ENCODE assay signal across 11 mouse cellular contexts in the genomic region with DNA sequence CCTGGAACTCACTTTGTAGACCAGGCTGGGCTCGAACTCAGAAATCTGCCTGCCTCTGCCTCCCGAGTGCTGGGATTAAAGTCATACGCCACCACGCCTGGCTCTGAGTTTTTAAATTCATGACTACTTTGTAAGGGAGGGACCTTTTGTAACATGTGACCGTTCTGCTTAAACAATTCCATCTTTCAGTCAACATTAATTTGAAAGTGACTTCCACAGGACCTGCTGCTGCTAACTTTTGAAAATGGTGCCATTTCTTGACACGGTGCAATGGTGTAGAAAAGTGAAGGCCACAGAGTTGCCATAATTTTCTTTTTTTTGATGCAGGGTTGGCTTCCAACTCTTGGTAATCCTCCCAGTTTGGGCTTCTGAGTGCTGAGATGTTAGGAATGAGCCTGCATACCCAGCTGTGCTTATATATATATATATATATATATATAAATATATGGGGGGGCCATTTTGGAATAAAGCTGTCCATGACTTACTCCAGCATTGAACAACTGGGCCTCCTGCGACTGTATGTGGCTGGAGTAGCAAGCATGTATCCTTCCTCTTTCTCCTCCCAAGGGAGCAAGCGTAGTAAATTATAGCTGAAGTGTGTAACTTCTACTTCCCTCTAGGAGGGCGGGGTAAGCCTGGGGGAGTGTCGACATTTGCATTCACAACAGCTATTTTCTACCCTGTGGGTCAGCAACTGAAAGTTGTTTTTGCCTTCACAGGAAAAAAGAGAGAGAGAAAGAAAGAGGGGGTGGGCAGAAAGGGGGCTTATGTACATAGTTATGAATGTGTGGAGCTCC. TPM values are rescaled to one million over a fixed set of nuclear protein-coding genes. Genes with fewer than 3 reads are reported as not detected.
DNase-seq lines count a peak whose midpoint lies in the region; ATAC-seq and TF ChIP-seq lines count a peak whose summit lies in the region.
"Had no signal": no experiment of that assay in that cellular context is flagged by ENCODE, and none has a peak within 500 bp of the region (broad histone marks: within the 10 kb centered on the region; RNA-seq: fewer than 3 reads in every experiment).

No protein-coding gene starts in this region.

- 83% methylated on average over 10 of the region's 10 CpGs for WGBS in embryonic facial prominence, embryonic 14.5 days
- WGBS in embryonic facial prominence, embryonic 10.5 days: 91% methylated on average over 10 of the region's 10 CpGs
- WGBS in spleen, adult 2 months: 35% methylated on average over 10 of the region's 10 CpGs
- WGBS in small intestine, adult 2 months: 74% methylated on average over 10 of the region's 10 CpGs
- 78% methylated on average over 10 of the region's 10 CpGs for whole genome bisulfite sequencing in cerebellum, adult 2 months

- peak; percentile 79 for DNase-seq in embryonic facial prominence, embryonic 14.5 days (ENCODE audit: low spot score)
- DNase-seq in embryonic facial prominence, embryonic 10.5 days (ENCODE audit: low spot score): no peak
- DNase-seq in spleen, adult 2 months (ENCODE audit: low read depth in 1 of 2, low spot score in 2 of 2): peak; percentile 78 to 88
- no peak for DNase-seq in spleen, adult 12 weeks (ENCODE audit: low spot score)
- DNase-seq in kidney, postnatal 10 days: peak; percentile 51
- DNase-seq in cerebellum, adult 2 months: no peak
- DNase-seq in urinary bladder, postnatal 14 days (ENCODE audit: low spot score): no peak

- no peak for TF ChIP-seq CTCF in spleen, adult 2 months (IDR thresholded peaks at IDR 0.05; ENCODE audit: extremely low read depth, insufficient read depth, insufficient read length, insufficient replicate concordance)
- TF ChIP-seq CTCF in small intestine, adult 2 months (IDR thresholded peaks at IDR 0.05; ENCODE audit: extremely low read depth, insufficient read length, insufficient replicate concordance, low read depth, low read length): no peak
- no peak for TF ChIP-seq CTCF in cerebellum, adult 2 months (IDR thresholded peaks at IDR 0.05; ENCODE audit: borderline replicate concordance, insufficient read depth, low read depth, low read length)

- no peak overlapping the region for H3K9ac ChIP-seq in embryonic facial prominence, embryonic 14.5 days (ENCODE audit: low read depth, low read length)
- H3K9ac ChIP-seq: lung, embryonic 15.5 days had no signal

- no peaks in the 10 kb centered on the region for H3K27me3 ChIP-seq in embryonic facial prominence, embryonic 14.5 days (replicated peaks; ENCODE audit: control insufficient read depth, insufficient read depth, low read length)
- peaks cover 4% of the 10 kb centered on the region; the same call in 1 of the 2 replicates for H3K27me3 ChIP-seq in embryonic facial prominence, embryonic 10.5 days (replicated peaks; ENCODE audit: low read depth, poor library complexity, severe bottlenecking)
- no peaks in the 10 kb centered on the region for H3K27me3 ChIP-seq in spleen, adult 2 months (ENCODE audit: control insufficient read depth, insufficient read depth, low read length)
- no peaks in the 10 kb centered on the region for H3K27me3 ChIP-seq in small intestine, adult 2 months (ENCODE audit: control insufficient read depth, insufficient read depth, low read length)
- no peaks in the 10 kb centered on the region for H3K27me3 ChIP-seq in cerebellum, adult 2 months (ENCODE audit: control insufficient read depth, insufficient read depth, low read length)
- H3K27me3 ChIP-seq: lung, embryonic 15.5 days had no signal

- H3K36me3 ChIP-seq in embryonic facial prominence, embryonic 14.5 days (ENCODE audit: control insufficient read depth, insufficient read depth, low read length): no peaks in the 10 kb centered on the region
- H3K36me3 ChIP-seq in embryonic facial prominence, embryonic 10.5 days (replicated peaks): no peaks in the 10 kb centered on the region
- H3K36me3 ChIP-seq in spleen, adult 2 months (ENCODE audit: control insufficient read depth, insufficient read depth, low read length): no peaks in the 10 kb centered on the region
- no peaks in the 10 kb centered on the region for H3K36me3 ChIP-seq in small intestine, adult 2 months (ENCODE audit: control insufficient read depth, insufficient read depth, low read length)
- H3K36me3 ChIP-seq: lung, embryonic 15.5 days had no signal

- H3K4me2 ChIP-seq in embryonic facial prominence, embryonic 14.5 days (ENCODE audit: low read depth, low read length): no peak overlapping the region
- H3K4me2 ChIP-seq: lung, embryonic 15.5 days had no signal

- no peak overlapping the region for H3K27ac ChIP-seq in embryonic facial prominence, embryonic 14.5 days (replicated peaks; ENCODE audit: low read depth, low read length)
- no peak overlapping the region for H3K27ac ChIP-seq in embryonic facial prominence, embryonic 10.5 days (replicated peaks)
- H3K27ac ChIP-seq in spleen, adult 2 months (ENCODE audit: insufficient read depth, low read length): peak overlapping the region; percentile 96
- peak overlapping the region; percentile 51; the same call in 1 of the 2 replicates for H3K27ac ChIP-seq in small intestine, adult 2 months (ENCODE audit: insufficient read depth, low read depth, low read length)
- no peak overlapping the region for H3K27ac ChIP-seq in cerebellum, adult 2 months (ENCODE audit: insufficient read depth, low read length)
- H3K27ac ChIP-seq: lung, embryonic 15.5 days had no signal

- no peak; the same call in 1 of the 2 replicates for TF ChIP-seq POLR2A in spleen, adult 2 months (IDR thresholded peaks at IDR 0.05; ENCODE audit: low read depth, low read length)
- TF ChIP-seq POLR2A in small intestine, adult 2 months (IDR thresholded peaks at IDR 0.05; ENCODE audit: low read depth, low read length): no peak
- no peak for TF ChIP-seq POLR2A in cerebellum, adult 2 months (IDR thresholded peaks at IDR 0.05; ENCODE audit: borderline replicate concordance, insufficient read depth, low read length)

- 0 out of 2 replicates have a peak, but pooled peaks have one; percentile 23 for ATAC-seq in embryonic facial prominence, embryonic 14.5 days (ENCODE audit: low read depth)
- ATAC-seq: activated CD4-positive, CD25-positive, alpha-beta regulatory T cell, adult 4 months had no signal

- no peaks in the 10 kb centered on the region for H3K9me3 ChIP-seq in embryonic facial prominence, embryonic 14.5 days (ENCODE audit: control insufficient read depth, low read length)
- no peaks in the 10 kb centered on the region for H3K9me3 ChIP-seq in embryonic facial prominence, embryonic 10.5 days
- H3K9me3 ChIP-seq: lung, embryonic 15.5 days had no signal

- no peak overlapping the region for H3K4me3 ChIP-seq in embryonic facial prominence, embryonic 14.5 days (ENCODE audit: low read depth, low read length)
- H3K4me3 ChIP-seq in embryonic facial prominence, embryonic 10.5 days: no peak overlapping the region
- H3K4me3 ChIP-seq in spleen, adult 2 months (ENCODE audit: extremely low read depth, insufficient read depth, insufficient read length): no peak overlapping the region
- H3K4me3 ChIP-seq in small intestine, adult 2 months (ENCODE audit: low read depth, low read length): no peak overlapping the region
- H3K4me3 ChIP-seq in cerebellum, adult 2 months (replicated peaks; ENCODE audit: insufficient read depth, low read depth, low read length): no peak overlapping the region
- H3K4me3 ChIP-seq: heart, adult 2 months; lung, embryonic 15.5 days had no signal

- 0 out of 2 replicates have a peak, but pooled peaks cover 5% of the 10 kb centered on the region for H3K4me1 ChIP-seq in embryonic facial prominence, embryonic 14.5 days (ENCODE audit: control insufficient read depth, insufficient read depth, low read length)
- peaks cover 36% of the 10 kb centered on the region for H3K4me1 ChIP-seq in embryonic facial prominence, embryonic 10.5 days
- peaks cover 35% of the 10 kb centered on the region for H3K4me1 ChIP-seq in spleen, adult 2 months (ENCODE audit: control insufficient read depth, insufficient read depth, insufficient read length)
- peaks cover 41% of the 10 kb centered on the region for H3K4me1 ChIP-seq in small intestine, adult 2 months (ENCODE audit: control insufficient read depth, insufficient read depth, insufficient read length, low read length)
- peaks cover 7% of the 10 kb centered on the region; the same call in 1 of the 2 replicates for H3K4me1 ChIP-seq in cerebellum, adult 2 months (ENCODE audit: control insufficient read depth, insufficient read depth, low read length)

RNA-seq across cellular contexts. Expression of gene Ralgps2, which starts 56.9 kb away (rescaled TPM):
- 69.6 and 79.1 TPM in 2 replicates for polyA plus RNA-seq in embryonic facial prominence, embryonic 14.5 days (2014; fragmentation: Nextera tagmentation; extraction: Ambion mirVana)
- polyA plus RNA-seq in embryonic facial prominence, embryonic 10.5 days (2016; fragmentation: Nextera tagmentation; extraction: Ambion mirVana): 84.0 and 90.1 TPM in 2 replicates
- polyA plus RNA-seq in spleen, adult 2 months (2012; rRNA removed): 29.1 and 36.5 TPM in 2 replicates
- 6.5 and 21.6 TPM in 2 replicates for polyA plus RNA-seq in small intestine, adult 2 months (2012; rRNA removed)
- polyA plus RNA-seq in cerebellum, adult 2 months (2012; rRNA removed): 19.9 and 20.3 TPM in 2 replicates

Comparison
In these comparisons a context has a peak if more than half of its experiments do, and no peak if none do; other contexts are left out.
1. DNase-seq: peak in embryonic facial prominence, embryonic 14.5 days (single experiment), spleen, adult 2 months (2 of 2) and kidney, postnatal 10 days (single experiment); none in embryonic facial prominence, embryonic 10.5 days (single experiment), spleen, adult 12 weeks (single experiment), cerebellum, adult 2 months (0 of 2) and urinary bladder, postnatal 14 days (single experiment).
2. H3K27ac ChIP-seq: peak in spleen, adult 2 months (single experiment) and small intestine, adult 2 months (single experiment); none in embryonic facial prominence, embryonic 14.5 days (single experiment), embryonic facial prominence, embryonic 10.5 days (single experiment) and cerebellum, adult 2 months (single experiment).